Mouse (Mus musculus): ENCODE measurements around the gene Gng7. TPM values are rescaled to one million over a fixed set of nuclear protein-coding genes. Genes with fewer than 3 reads are reported as not detected.

Gng7 gene
- polyA plus RNA-seq, 1 experiment = 4.1 TPM

- Histone ChIP-seq H3K27ac (ENCODE audit: insufficient read depth, low read length) (no peak overlapping the region), H3K9ac (ENCODE audit: low read depth, poor library complexity, severe bottlenecking) (no peak overlapping the region), H3K4me1 (ENCODE audit: control insufficient read depth, insufficient read depth, low read length) (peaks cover 2% of the 10 kb centered on the region), H3K9me3 (replicated peaks; ENCODE audit: control insufficient read depth, insufficient read depth, low read length, poor library complexity, severe bottlenecking) (no peaks in the 10 kb centered on the region), H3K27me3 (ENCODE audit: control insufficient read depth, insufficient read depth, low read length, poor library complexity, severe bottlenecking) (no peaks in the 10 kb centered on the region), H3K36me3 (ENCODE audit: control insufficient read depth, insufficient read depth, low read length, poor library complexity, severe bottlenecking) (no peaks in the 10 kb centered on the region), H3K4me3 (ENCODE audit: low read depth, low read length) (no peak overlapping the region)
- no peak for TF ChIP-seq POLR2A (IDR thresholded peaks at IDR 0.05; ENCODE audit: insufficient read depth, low read length)
- TF ChIP-seq EP300 (IDR thresholded peaks at IDR 0.05; ENCODE audit: insufficient read depth, low read depth, low read length) = no peak
- no peak for TF ChIP-seq CTCF (IDR thresholded peaks at IDR 0.05; ENCODE audit: low read depth, low read length)
Observed at GRCm38 (mm10) chr10:81027331-81027730, 12.6 kb upstream of the Gng7 start.

DNA sequence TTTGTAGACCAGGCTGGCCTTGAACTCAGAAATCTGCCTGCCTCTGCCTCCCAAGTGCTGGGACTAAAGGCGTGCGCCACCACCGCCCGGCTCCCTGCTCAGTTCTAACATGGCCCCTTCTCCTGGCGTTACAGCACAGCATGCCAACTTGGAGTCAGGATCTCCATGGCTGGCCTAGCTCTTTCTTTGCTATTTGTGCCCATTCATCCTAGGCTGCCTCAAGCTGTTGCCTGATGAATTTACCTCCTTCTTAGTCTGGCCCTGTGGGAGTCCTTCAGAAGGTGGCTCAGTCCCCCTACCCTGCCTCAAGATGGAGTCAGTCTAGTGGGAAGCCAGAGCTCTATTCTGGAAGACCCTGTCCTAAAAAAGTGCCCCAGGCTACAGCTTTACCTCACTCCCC lies 12.1 kb upstream of the Gng7 start:
- H3K36me3 ChIP-seq (ENCODE audit: control insufficient read depth, insufficient read depth, low read length, poor library complexity, severe bottlenecking) = no peaks in the 10 kb centered on the region
- H3K27me3 ChIP-seq (ENCODE audit: control insufficient read depth, insufficient read depth, low read length, poor library complexity, severe bottlenecking) = no peaks in the 10 kb centered on the region
- H3K9me3 ChIP-seq (replicated peaks; ENCODE audit: control insufficient read depth, insufficient read depth, low read length, poor library complexity, severe bottlenecking) = no peaks in the 10 kb centered on the region
- TF ChIP-seq CTCF (IDR thresholded peaks at IDR 0.05; ENCODE audit: low read depth, low read length) = no peak
- no peak overlapping the region for H3K4me3 ChIP-seq (ENCODE audit: low read depth, low read length)
- H3K9ac ChIP-seq (ENCODE audit: low read depth, poor library complexity, severe bottlenecking) = no peak overlapping the region
- peaks cover 2% of the 10 kb centered on the region for H3K4me1 ChIP-seq (ENCODE audit: control insufficient read depth, insufficient read depth, low read length)
- no peak overlapping the region for H3K27ac ChIP-seq (ENCODE audit: insufficient read depth, low read length)

- peaks cover 2% of the 10 kb centered on the region for H3K4me1 ChIP-seq (ENCODE audit: control insufficient read depth, insufficient read depth, low read length)
- no peaks in the 10 kb centered on the region for H3K36me3 ChIP-seq (ENCODE audit: control insufficient read depth, insufficient read depth, low read length, poor library complexity, severe bottlenecking)
- no peak within 1 kb of the TSS for H3K9ac ChIP-seq (ENCODE audit: low read depth, poor library complexity, severe bottlenecking)
- H3K27ac ChIP-seq (ENCODE audit: insufficient read depth, low read length) = no peak within 1 kb of the TSS
- no peak for TF ChIP-seq POLR2A (IDR thresholded peaks at IDR 0.05; ENCODE audit: insufficient read depth, low read length)
- TF ChIP-seq EP300 (IDR thresholded peaks at IDR 0.05; ENCODE audit: insufficient read depth, low read depth, low read length) = no peak
- no peak for TF ChIP-seq CTCF (IDR thresholded peaks at IDR 0.05; ENCODE audit: low read depth, low read length)
- H3K4me3 ChIP-seq (ENCODE audit: low read depth, low read length) = peak within 1 kb of the TSS; percentile 47
- H3K27me3 ChIP-seq (ENCODE audit: control insufficient read depth, insufficient read depth, low read length, poor library complexity, severe bottlenecking) = no peaks in the 10 kb centered on the region
- H3K9me3 ChIP-seq (replicated peaks; ENCODE audit: control insufficient read depth, insufficient read depth, low read length, poor library complexity, severe bottlenecking) = no peaks in the 10 kb centered on the region
Observed at GRCm38 (mm10) chr10:81025639-81026275, 11.0 kb upstream of the Gng7 start, which contains the start of gene Diras1. TSS of gene Diras1 (minus strand) at chr10:81025662.

DNA sequence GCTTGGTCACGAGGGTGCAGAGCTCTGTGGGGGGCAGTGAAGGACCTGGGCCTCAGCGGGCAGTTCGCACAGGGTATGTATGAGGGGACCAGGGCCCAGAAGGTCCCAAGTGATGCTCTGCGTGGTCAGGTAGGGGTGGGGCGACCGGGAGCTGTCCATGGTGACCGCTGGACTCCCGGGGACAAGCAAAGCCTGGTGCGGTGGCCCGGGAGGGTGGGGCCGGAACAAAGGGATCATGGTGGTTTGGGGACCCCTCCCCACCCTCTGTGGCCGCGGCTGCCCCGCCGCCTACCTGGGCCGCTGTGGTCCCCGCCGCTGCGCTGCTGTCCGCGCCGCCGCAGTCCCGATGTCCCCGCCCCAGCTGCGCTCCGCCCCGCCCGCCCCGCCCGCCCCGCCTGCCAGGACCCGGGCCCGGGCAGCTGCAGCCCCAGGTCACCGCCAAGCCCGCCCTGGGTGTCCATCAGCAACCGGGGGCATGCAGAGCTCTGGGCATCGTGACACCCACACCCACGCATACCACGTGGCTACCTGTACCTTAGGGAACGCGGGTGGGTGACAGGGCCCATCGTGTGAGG lies 10.4 kb upstream of the Gng7 start:
- Histone ChIP-seq H3K27ac (ENCODE audit: insufficient read depth, low read length) (no peak overlapping the region), H3K27me3 (ENCODE audit: control insufficient read depth, insufficient read depth, low read length, poor library complexity, severe bottlenecking) (no peaks in the 10 kb centered on the region), H3K4me3 (ENCODE audit: low read depth, low read length) (peak overlapping the region; percentile 47), H3K9me3 (replicated peaks; ENCODE audit: control insufficient read depth, insufficient read depth, low read length, poor library complexity, severe bottlenecking) (no peaks in the 10 kb centered on the region), H3K4me1 (ENCODE audit: control insufficient read depth, insufficient read depth, low read length) (peaks cover 2% of the 10 kb centered on the region), H3K9ac (ENCODE audit: low read depth, poor library complexity, severe bottlenecking) (no peak overlapping the region), H3K36me3 (ENCODE audit: control insufficient read depth, insufficient read depth, low read length, poor library complexity, severe bottlenecking) (no peaks in the 10 kb centered on the region)
- TF ChIP-seq CTCF (IDR thresholded peaks at IDR 0.05; ENCODE audit: low read depth, low read length) = no peak
- no peak for TF ChIP-seq POLR2A (IDR thresholded peaks at IDR 0.05; ENCODE audit: insufficient read depth, low read length)
- TF ChIP-seq EP300 (IDR thresholded peaks at IDR 0.05; ENCODE audit: insufficient read depth, low read depth, low read length) = no peak

DNA sequence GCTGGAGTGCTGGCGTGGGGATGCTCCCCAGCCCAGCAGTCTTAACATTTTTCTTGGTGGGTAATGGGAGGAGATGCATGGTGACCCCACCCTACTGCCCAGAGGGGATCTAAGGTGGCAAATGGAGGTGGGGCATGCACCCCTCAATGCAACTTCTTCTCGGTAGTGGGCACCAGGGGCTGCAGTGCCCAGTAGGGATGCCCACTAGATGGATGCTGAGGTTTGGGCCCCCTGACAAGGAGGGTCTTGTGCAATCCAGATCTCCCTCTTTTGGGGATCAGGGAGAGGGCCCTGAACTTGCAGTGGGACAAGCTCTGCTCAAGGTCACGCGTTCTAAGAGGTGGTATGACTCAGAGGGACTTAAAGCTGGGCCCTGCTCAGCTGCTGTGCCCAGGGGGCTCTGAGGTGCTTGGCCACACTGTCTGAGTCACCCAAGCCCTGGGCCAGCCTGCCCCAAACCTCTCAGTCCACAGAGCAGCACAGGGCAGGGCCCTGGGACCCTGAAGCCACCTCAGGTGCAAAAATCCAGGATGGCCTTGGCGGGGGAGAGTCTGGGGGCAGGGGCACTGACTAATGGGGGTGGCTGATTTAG lies 9.7 kb upstream of the Gng7 start:
- Histone ChIP-seq H3K27me3 (ENCODE audit: control insufficient read depth, insufficient read depth, low read length, poor library complexity, severe bottlenecking) (no peaks in the 10 kb centered on the region), H3K9ac (ENCODE audit: low read depth, poor library complexity, severe bottlenecking) (no peak overlapping the region), H3K4me3 (ENCODE audit: low read depth, low read length) (no peak overlapping the region), H3K36me3 (ENCODE audit: control insufficient read depth, insufficient read depth, low read length, poor library complexity, severe bottlenecking) (no peaks in the 10 kb centered on the region), H3K9me3 (replicated peaks; ENCODE audit: control insufficient read depth, insufficient read depth, low read length, poor library complexity, severe bottlenecking) (no peaks in the 10 kb centered on the region), H3K27ac (ENCODE audit: insufficient read depth, low read length) (no peak overlapping the region), H3K4me1 (ENCODE audit: control insufficient read depth, insufficient read depth, low read length) (peaks cover 2% of the 10 kb centered on the region)
- no peak for TF ChIP-seq POLR2A (IDR thresholded peaks at IDR 0.05; ENCODE audit: insufficient read depth, low read length)
- TF ChIP-seq EP300 (IDR thresholded peaks at IDR 0.05; ENCODE audit: insufficient read depth, low read depth, low read length) = no peak
- no peak for TF ChIP-seq CTCF (IDR thresholded peaks at IDR 0.05; ENCODE audit: low read depth, low read length)

GRCm38 (mm10) chr10:81022744-81023143 lies 8.0 kb upstream of the Gng7 start:
- TF ChIP-seq CTCF (IDR thresholded peaks at IDR 0.05; ENCODE audit: low read depth, low read length) = peak; percentile 90
- TF ChIP-seq EP300 (IDR thresholded peaks at IDR 0.05; ENCODE audit: insufficient read depth, low read depth, low read length) = no peak
- TF ChIP-seq POLR2A (IDR thresholded peaks at IDR 0.05; ENCODE audit: insufficient read depth, low read length) = no peak
- Histone ChIP-seq H3K4me1 (ENCODE audit: control insufficient read depth, insufficient read depth, low read length) (peaks cover 3% of the 10 kb centered on the region), H3K27ac (ENCODE audit: insufficient read depth, low read length) (no peak overlapping the region), H3K36me3 (ENCODE audit: control insufficient read depth, insufficient read depth, low read length, poor library complexity, severe bottlenecking) (no peaks in the 10 kb centered on the region), H3K27me3 (ENCODE audit: control insufficient read depth, insufficient read depth, low read length, poor library complexity, severe bottlenecking) (no peaks in the 10 kb centered on the region), H3K4me3 (ENCODE audit: low read depth, low read length) (no peak overlapping the region), H3K9me3 (replicated peaks; ENCODE audit: control insufficient read depth, insufficient read depth, low read length, poor library complexity, severe bottlenecking) (no peaks in the 10 kb centered on the region), H3K9ac (ENCODE audit: low read depth, poor library complexity, severe bottlenecking) (no peak overlapping the region)
